Mouse (Mus musculus): ENCODE measurements around the gene Slc9c1. TPM values are rescaled to one million over a fixed set of nuclear protein-coding genes. Genes with fewer than 3 reads are reported as not detected.

The Slc9c1 gene
- polyA plus RNA-seq, 1 experiment from 2014 or later, result not detected

DNA sequence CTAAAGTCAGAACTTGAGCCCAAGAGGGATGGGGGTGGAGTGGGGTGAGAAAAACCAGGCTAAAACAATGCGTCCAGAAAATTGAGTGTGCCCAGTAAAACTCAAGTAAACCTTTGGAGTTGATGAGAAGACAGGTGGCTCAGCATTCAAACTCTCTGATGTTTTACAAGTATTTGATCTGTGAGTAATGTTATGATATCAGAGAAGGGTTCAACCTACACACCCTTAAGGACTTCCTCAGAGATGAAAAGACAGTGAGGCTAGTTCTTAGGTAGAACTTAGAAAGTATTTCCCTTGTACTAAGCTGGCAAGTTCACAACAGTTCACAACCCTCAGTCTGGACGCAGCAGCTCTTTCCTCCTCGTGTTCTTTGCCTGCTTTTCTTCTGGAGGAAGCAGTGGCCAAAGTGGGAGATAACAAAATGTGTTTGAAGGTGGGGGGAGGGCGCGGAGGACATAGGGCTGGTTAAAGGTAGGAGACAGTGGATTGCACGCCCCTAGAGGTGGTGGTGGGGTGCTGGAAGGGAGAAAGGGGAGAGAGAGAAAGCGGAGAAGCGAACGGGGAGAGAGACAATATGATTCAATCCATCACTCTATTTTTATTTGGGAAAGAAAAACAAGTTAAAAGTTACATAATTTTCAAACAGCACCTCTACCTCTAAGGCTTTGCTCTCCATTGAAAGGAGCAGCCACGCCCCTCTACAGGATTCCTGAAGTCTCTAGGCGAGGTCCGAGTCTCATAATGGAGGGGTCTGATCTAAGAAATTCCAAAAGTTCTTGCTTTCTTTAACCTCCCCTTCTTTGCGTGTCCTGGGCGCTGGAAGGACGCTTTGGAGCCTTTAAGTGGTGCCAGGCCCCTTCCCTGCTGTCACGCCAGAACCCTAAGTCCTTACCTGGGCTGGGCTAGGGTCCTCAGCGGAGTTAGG is 118.2 kb downstream of the Slc9c1 start:
- peak overlapping the region; percentile 14 for H3K9ac ChIP-seq (ENCODE audit: low read length)
- H3K27ac ChIP-seq (ENCODE audit: low read depth), result no peak overlapping the region
- DNase-seq (ENCODE audit: low spot score), result no peak

DNA sequence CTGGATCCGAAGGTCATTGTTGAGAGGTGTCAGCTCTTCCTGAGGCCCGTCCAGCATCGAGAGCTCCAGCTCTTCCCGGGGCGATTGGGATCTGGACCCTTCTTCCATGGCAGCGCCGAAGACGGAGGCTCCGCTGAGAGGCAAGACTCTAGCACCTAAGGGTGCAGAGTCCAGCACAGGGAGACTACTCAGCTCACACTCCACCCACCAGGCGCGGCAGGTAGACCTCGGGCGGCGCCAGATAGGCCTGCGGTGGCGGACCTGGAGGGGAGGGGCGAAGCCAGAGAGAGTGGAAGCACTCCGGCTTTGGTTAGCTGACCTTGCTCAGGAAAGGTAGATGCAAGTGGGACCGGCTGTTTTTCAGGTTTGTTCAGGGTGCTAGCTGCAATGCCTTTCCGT is 118.8 kb downstream of the Slc9c1 start, which contains the start of gene BC016579:
BC016579 (minus strand) TSS at position 135 of the 399 bp plus-strand sequence.
- WGBS, result 7% methylated on average over 20 of the region's 20 CpGs

More for the DNA sequence above, 118.2 kb downstream of the Slc9c1 start:
- 10% methylated on average over 17 of the region's 17 CpGs for WGBS
- Histone ChIP-seq H3K36me3 (ENCODE audit: control insufficient read depth, insufficient read depth, low read length) (no peaks in the 10 kb centered on the region), H3K4me1 (replicated peaks; ENCODE audit: control insufficient read depth, insufficient read depth, low read length) (no peaks in the 10 kb centered on the region; the same call in 1 of the 2 replicates), H3K4me3 (ENCODE audit: low read depth, low read length) (peak overlapping the region; percentile 29), H3K4me2 (ENCODE audit: low read length) (peak overlapping the region; percentile 58), H3K27me3 (replicated peaks; ENCODE audit: control insufficient read depth, insufficient read depth, low read length) (no peaks in the 10 kb centered on the region), H3K9me3 (ENCODE audit: control insufficient read depth, low read length) (no peaks in the 10 kb centered on the region)
- peak; percentile 51 for ATAC-seq (replicated peaks; ENCODE audit: low FRiP score, low TSS enrichment, low read depth)

DNA sequence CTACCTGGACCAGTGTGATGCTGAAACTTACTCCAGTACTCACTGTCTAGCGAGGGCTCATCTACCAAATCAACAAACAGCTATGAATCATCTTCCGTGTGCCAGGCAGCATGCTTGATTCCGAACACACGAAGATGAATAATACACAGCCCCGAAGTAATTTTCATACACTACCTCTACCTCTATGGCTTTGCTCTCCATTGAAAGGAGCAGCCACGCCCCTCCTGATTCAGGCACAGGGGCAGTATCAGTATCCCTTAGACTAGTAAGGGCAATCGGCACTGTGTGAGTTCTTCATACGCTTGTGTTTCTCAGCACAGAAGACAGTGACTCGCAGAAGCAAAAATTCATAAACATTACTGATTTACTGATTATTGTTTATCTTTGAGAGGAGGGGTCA is 119.4 kb downstream of the Slc9c1 start:
- DNase-seq (ENCODE audit: low spot score) (no peak), ATAC-seq (replicated peaks; ENCODE audit: low FRiP score, low TSS enrichment, low read depth) (0 out of 2 replicates have a peak, but pooled peaks have one; percentile 5)
- H3K27ac ChIP-seq (ENCODE audit: low read depth), result no peak overlapping the region
- peak overlapping the region; percentile 58; the same call in 1 of the 2 replicates for H3K4me2 ChIP-seq (ENCODE audit: low read length)
- H3K27me3 ChIP-seq (replicated peaks; ENCODE audit: control insufficient read depth, insufficient read depth, low read length), result no peaks in the 10 kb centered on the region
- H3K4me1 ChIP-seq (replicated peaks; ENCODE audit: control insufficient read depth, insufficient read depth, low read length), result no peaks in the 10 kb centered on the region; the same call in 1 of the 2 replicates
- 63% methylated on average over 9 of the region's 9 CpGs for WGBS
- H3K9me3 ChIP-seq (ENCODE audit: control insufficient read depth, low read length), result no peaks in the 10 kb centered on the region
- no peaks in the 10 kb centered on the region for H3K36me3 ChIP-seq (ENCODE audit: control insufficient read depth, insufficient read depth, low read length)
- H3K9ac ChIP-seq (ENCODE audit: low read length), result no peak overlapping the region
- H3K4me3 ChIP-seq (ENCODE audit: low read depth, low read length), result no peak overlapping the region

More for the DNA sequence above, 118.8 kb downstream of the Slc9c1 start, which contains the start of gene BC016579:
- peak within 1 kb of the TSS; percentile 14 for H3K9ac ChIP-seq (ENCODE audit: low read length)
- no peaks in the 10 kb centered on the region; the same call in 1 of the 2 replicates for H3K4me1 ChIP-seq (replicated peaks; ENCODE audit: control insufficient read depth, insufficient read depth, low read length)
- H3K9me3 ChIP-seq (ENCODE audit: control insufficient read depth, low read length), result no peaks in the 10 kb centered on the region
- peak within 1 kb of the TSS; percentile 29 for H3K4me3 ChIP-seq (ENCODE audit: low read depth, low read length)
- no peak within 1 kb of the TSS for H3K27ac ChIP-seq (ENCODE audit: low read depth)
- ATAC-seq (replicated peaks; ENCODE audit: low FRiP score, low TSS enrichment, low read depth), result peak; percentile 90
- H3K36me3 ChIP-seq (ENCODE audit: control insufficient read depth, insufficient read depth, low read length), result no peaks in the 10 kb centered on the region
- DNase-seq (ENCODE audit: low spot score), result peak; percentile 75
- H3K4me2 ChIP-seq (ENCODE audit: low read length), result peak within 1 kb of the TSS; percentile 58
- H3K27me3 ChIP-seq (replicated peaks; ENCODE audit: control insufficient read depth, insufficient read depth, low read length), result no peaks in the 10 kb centered on the region

Other genes with a start within 250 kb of the Slc9c1 start
- 35.5 and 41.7 TPM in 2 replicates for gene Cd200, start 126.3 kb upstream of the Slc9c1 start, polyA plus RNA-seq (2014; fragmentation: Nextera tagmentation; extraction: Ambion mirVana)
- 1.5 and 1.8 TPM in 2 replicates for gene Gm609, start 42.3 kb upstream of the Slc9c1 start, polyA plus RNA-seq (2014; fragmentation: Nextera tagmentation; extraction: Ambion mirVana)
- gene Gm17783, start 3.3 kb upstream of the Slc9c1 start, polyA plus RNA-seq (2014; fragmentation: Nextera tagmentation; extraction: Ambion mirVana), result 1.9 and 4.1 TPM in 2 replicates
- 0.09 TPM in 2 replicates for gene Gcsam, start 75.1 kb downstream of the Slc9c1 start, polyA plus RNA-seq (2014; fragmentation: Nextera tagmentation; extraction: Ambion mirVana)
- 1.9 and 2.7 TPM in 2 replicates for gene BC016579, start 118.8 kb downstream of the Slc9c1 start, polyA plus RNA-seq (2014; fragmentation: Nextera tagmentation; extraction: Ambion mirVana)
- 0.26 and 0.30 TPM in 2 replicates for gene Tmprss7, start 158.3 kb downstream of the Slc9c1 start, polyA plus RNA-seq (2014; fragmentation: Nextera tagmentation; extraction: Ambion mirVana)
- 42.5 and 50.0 TPM in 2 replicates for gene Tagln3, start 189.3 kb downstream of the Slc9c1 start, polyA plus RNA-seq (2014; fragmentation: Nextera tagmentation; extraction: Ambion mirVana)
- 33.9 and 37.8 TPM in 2 replicates for gene Abhd10, start 207.6 kb downstream of the Slc9c1 start, polyA plus RNA-seq (2014; fragmentation: Nextera tagmentation; extraction: Ambion mirVana)

Data from intestine, embryonic 14.5 days (tissue).